ENCODE assay signal across 17 mouse cellular contexts in the genomic region with DNA sequence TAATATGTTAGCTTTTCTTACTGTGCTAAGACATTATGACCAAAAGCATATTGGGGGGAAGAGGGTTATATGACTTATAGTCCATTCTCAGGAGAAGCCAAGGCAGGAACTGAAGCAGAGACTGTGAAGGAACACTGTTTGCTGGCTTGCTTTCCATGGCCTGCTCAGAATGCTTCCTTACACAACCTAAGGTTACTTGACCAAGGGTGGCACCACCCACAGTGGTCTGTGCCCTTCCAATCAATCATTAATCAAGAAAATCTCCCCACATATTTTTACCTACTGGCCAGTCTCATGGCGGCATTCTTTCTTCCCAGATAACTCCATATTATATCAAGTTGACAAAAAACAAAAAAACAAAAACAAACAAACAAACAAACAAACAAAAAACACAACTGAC.
"Had no signal": no experiment of that assay in that cellular context is flagged by ENCODE, and none has a peak within 500 bp of the region (broad histone marks: within the 10 kb centered on the region; RNA-seq: fewer than 3 reads in every experiment).

No protein-coding gene starts in this region.

- H3K27ac ChIP-seq: lung, embryonic 15.5 days; macrophage; midbrain, embryonic 13.5 days; midbrain, embryonic 15.5 days; neural tube, embryonic 12.5 days; stomach, embryonic 15.5 days; stomach, postnatal 0 days had no signal

- H3K4me3 ChIP-seq: lung, embryonic 15.5 days; megakaryocyte, embryonic 14.5 days; midbrain, embryonic 13.5 days; midbrain, embryonic 15.5 days; neural tube, embryonic 12.5 days; stomach, embryonic 15.5 days had no signal

- ATAC-seq: lung, postnatal 0 days; midbrain, embryonic 13.5 days; midbrain, embryonic 15.5 days had no signal

- DNase-seq: lung, adult 2 months; lung, postnatal 14 days; lung, postnatal 36 days; right cerebral cortex, postnatal 14 days; thymus, adult 2 months; thymus, postnatal 25 days; thymus, postnatal 4 days had no signal

- H3K4me2 ChIP-seq: lung, embryonic 15.5 days; midbrain, embryonic 11.5 days; midbrain, embryonic 13.5 days; midbrain, embryonic 15.5 days; neural tube, embryonic 12.5 days; stomach, embryonic 15.5 days had no signal

- H3K27me3 ChIP-seq: lung, embryonic 15.5 days; megakaryocyte, embryonic 14.5 days; midbrain, embryonic 13.5 days; midbrain, embryonic 15.5 days; neural tube, embryonic 12.5 days; stomach, embryonic 15.5 days had no signal

- H3K4me1 ChIP-seq: midbrain, embryonic 15.5 days; stomach, embryonic 15.5 days had no signal

- H3K9me3 ChIP-seq: lung, embryonic 15.5 days; midbrain, embryonic 15.5 days; stomach, embryonic 15.5 days had no signal

- H3K9ac ChIP-seq: lung, embryonic 15.5 days; midbrain, embryonic 13.5 days; midbrain, embryonic 15.5 days; neural tube, embryonic 12.5 days; stomach, embryonic 15.5 days had no signal

- H3K36me3 ChIP-seq: lung, embryonic 15.5 days; midbrain, embryonic 13.5 days; midbrain, embryonic 15.5 days; neural tube, embryonic 12.5 days; stomach, embryonic 15.5 days had no signal
